ENCODE assay signal across 24 mouse cellular contexts in the genomic region with DNA sequence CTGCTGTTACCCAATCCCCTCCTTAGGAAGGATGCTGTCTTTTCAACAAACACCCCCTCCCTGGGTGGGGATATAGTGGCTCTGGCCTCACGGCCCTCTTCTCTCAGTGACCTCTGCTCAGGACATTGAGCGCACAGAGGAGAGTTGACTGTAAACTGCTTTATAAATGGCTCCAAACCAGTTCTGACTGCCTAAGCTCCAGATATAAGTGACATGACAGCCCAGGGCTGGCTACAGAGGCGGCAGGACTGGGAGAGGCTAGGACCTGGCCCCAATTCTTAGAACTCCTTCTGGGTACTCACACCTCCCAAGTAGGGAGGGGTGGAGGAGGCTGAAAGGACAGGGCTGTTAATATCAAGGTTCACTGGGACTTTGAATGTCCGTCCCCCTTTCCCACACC. TPM values are rescaled to one million over a fixed set of nuclear protein-coding genes. Genes with fewer than 3 reads are reported as not detected.
DNase-seq lines count a peak whose midpoint lies in the region; ATAC-seq and TF ChIP-seq lines count a peak whose summit lies in the region.
"Had no signal": no experiment of that assay in that cellular context is flagged by ENCODE, and none has a peak within 500 bp of the region (broad histone marks: within the 10 kb centered on the region; RNA-seq: fewer than 3 reads in every experiment).

No protein-coding gene starts in this region.

- WGBS in lung, embryonic 16.5 days: 49% methylated on average over 4 of the region's 4 CpGs
- WGBS in lung, adult 2 months: 52% methylated on average over 4 of the region's 4 CpGs
- WGBS in kidney, adult 2 months: 42% methylated on average over 4 of the region's 4 CpGs
- WGBS in thymus, adult 2 months: 86% methylated on average over 4 of the region's 4 CpGs

- 0 out of 2 replicates have a peak, but pooled peaks have one; percentile 9 for ATAC-seq in lung, embryonic 16.5 days (ENCODE audit: low read depth)
- ATAC-seq: activated CD4-positive, CD25-positive, alpha-beta regulatory T cell, adult 4 months had no signal

- H3K4me3 ChIP-seq in lung, embryonic 16.5 days (ENCODE audit: low read length): no peak overlapping the region
- H3K4me3 ChIP-seq in lung, adult 2 months (replicated peaks; ENCODE audit: extremely low read depth, low read depth, low read length): no peak overlapping the region
- H3K4me3 ChIP-seq in kidney, adult 2 months (ENCODE audit: insufficient read depth, low read depth, low read length): peak overlapping the region; percentile 63
- no peak overlapping the region for H3K4me3 ChIP-seq in thymus, adult 2 months (ENCODE audit: control insufficient read depth, insufficient read depth, low read length)
- H3K4me3 ChIP-seq: embryonic facial prominence, embryonic 12.5 days; forebrain, embryonic 12.5 days; gastrocnemius, adult 2 months; heart, embryonic 15.5 days; hindbrain, embryonic 15.5 days; lung, embryonic 15.5 days; midbrain, embryonic 13.5 days had no signal

- H3K27ac ChIP-seq in lung, embryonic 16.5 days (ENCODE audit: low read length): no peak overlapping the region
- H3K27ac ChIP-seq in kidney, adult 2 months (ENCODE audit: insufficient read depth, low read depth, low read length): peak overlapping the region; percentile 90
- H3K27ac ChIP-seq in thymus, adult 2 months (ENCODE audit: control insufficient read depth, insufficient read depth, low read length): no peak overlapping the region
- H3K27ac ChIP-seq: embryonic facial prominence, embryonic 12.5 days; forebrain, embryonic 12.5 days; gastrocnemius, adult 2 months; heart, embryonic 15.5 days; hindbrain, embryonic 15.5 days; lung, embryonic 15.5 days; midbrain, embryonic 13.5 days had no signal

- no peaks in the 10 kb centered on the region for H3K4me1 ChIP-seq in lung, embryonic 16.5 days (replicated peaks; ENCODE audit: control insufficient read depth, insufficient read depth, low read length)
- no peaks in the 10 kb centered on the region for H3K4me1 ChIP-seq in lung, adult 2 months (ENCODE audit: control insufficient read depth, insufficient read depth, low read length)
- H3K4me1 ChIP-seq in kidney, adult 2 months (ENCODE audit: control insufficient read depth, insufficient read depth, low read length): no peaks in the 10 kb centered on the region
- H3K4me1 ChIP-seq in thymus, adult 2 months (replicated peaks; ENCODE audit: control insufficient read depth, insufficient read depth, low read length): 0 out of 2 replicates have a peak, but pooled peaks cover 4% of the 10 kb centered on the region
- H3K4me1 ChIP-seq: embryonic facial prominence, embryonic 12.5 days; heart, embryonic 15.5 days; hindbrain, embryonic 15.5 days; lung, embryonic 15.5 days; midbrain, embryonic 13.5 days had no signal

- no peaks in the 10 kb centered on the region for H3K36me3 ChIP-seq in lung, embryonic 16.5 days (ENCODE audit: control insufficient read depth, insufficient read depth, low read length)
- no peaks in the 10 kb centered on the region for H3K36me3 ChIP-seq in kidney, adult 2 months (ENCODE audit: control insufficient read depth, insufficient read depth, low read length)
- H3K36me3 ChIP-seq in thymus, adult 2 months (ENCODE audit: control insufficient read depth, insufficient read depth, low read length): no peaks in the 10 kb centered on the region
- H3K36me3 ChIP-seq: embryonic facial prominence, embryonic 12.5 days; forebrain, embryonic 12.5 days; heart, embryonic 15.5 days; hindbrain, embryonic 15.5 days; lung, embryonic 15.5 days; midbrain, embryonic 13.5 days had no signal

- TF ChIP-seq POLR2A in lung, adult 2 months (IDR thresholded peaks at IDR 0.05; ENCODE audit: borderline replicate concordance, extremely low read depth, low read depth, low read length): no peak
- peak; percentile 16 for TF ChIP-seq POLR2A in kidney, adult 2 months (IDR thresholded peaks at IDR 0.05; ENCODE audit: low read depth, low read length)
- TF ChIP-seq POLR2A in thymus, adult 2 months (IDR thresholded peaks at IDR 0.05; ENCODE audit: control insufficient read depth, extremely low read depth, insufficient read depth, low read length, poor library complexity): no peak

- H3K27me3 ChIP-seq in lung, embryonic 16.5 days (ENCODE audit: control insufficient read depth, insufficient read depth, low read depth, low read length): no peaks in the 10 kb centered on the region; the same call in 1 of the 2 replicates
- no peaks in the 10 kb centered on the region for H3K27me3 ChIP-seq in kidney, adult 2 months (replicated peaks; ENCODE audit: control insufficient read depth, insufficient read depth, low read length)
- H3K27me3 ChIP-seq in thymus, adult 2 months (ENCODE audit: control insufficient read depth, insufficient read depth, low read length): no peaks in the 10 kb centered on the region
- H3K27me3 ChIP-seq: embryonic facial prominence, embryonic 12.5 days; forebrain, embryonic 12.5 days; hindbrain, embryonic 15.5 days; lung, embryonic 15.5 days; midbrain, embryonic 13.5 days had no signal

- H3K9me3 ChIP-seq in lung, embryonic 16.5 days (ENCODE audit: control insufficient read depth, low read length): no peaks in the 10 kb centered on the region
- H3K9me3 ChIP-seq: embryonic facial prominence, embryonic 12.5 days; forebrain, embryonic 12.5 days; heart, embryonic 15.5 days; hindbrain, embryonic 15.5 days; lung, embryonic 15.5 days; midbrain, embryonic 13.5 days had no signal

- DNase-seq in lung, adult 2 months: no peak
- peak; percentile 68 for DNase-seq in kidney, adult 2 months
- peak; percentile 61 for DNase-seq in kidney, adult 9 months
- DNase-seq in kidney, postnatal 25 days: peak; percentile 35 to 78
- DNase-seq in urinary bladder, adult 18-20 months (ENCODE audit: low spot score in 2 of 2): no peak
- no peak for DNase-seq in thymus, adult 2 months
- DNase-seq: adrenal gland, adult 8-10 months; cerebellum, adult 2 months; cerebellum, postnatal 25 days; gastrocnemius, adult 2 months; heart, postnatal 4 days had no signal

- H3K9ac ChIP-seq in lung, embryonic 16.5 days (ENCODE audit: low read length): no peak overlapping the region
- H3K9ac ChIP-seq: embryonic facial prominence, embryonic 12.5 days; forebrain, embryonic 12.5 days; heart, embryonic 15.5 days; hindbrain, embryonic 15.5 days; lung, embryonic 15.5 days; midbrain, embryonic 13.5 days had no signal

- no peak for TF ChIP-seq CTCF in lung, adult 2 months (IDR thresholded peaks at IDR 0.05; ENCODE audit: insufficient read depth, low read length)
- no peak for TF ChIP-seq CTCF in kidney, adult 2 months (conservative IDR thresholded peaks at IDR 0.05; ENCODE audit: insufficient read depth, insufficient read length, low read depth, low read length)
- TF ChIP-seq CTCF in thymus, adult 2 months (IDR thresholded peaks at IDR 0.05; ENCODE audit: borderline replicate concordance, control insufficient read depth, extremely low read depth, insufficient read depth, low read length, poor library complexity): no peak

- no peak overlapping the region for H3K4me2 ChIP-seq in lung, embryonic 16.5 days (ENCODE audit: low read depth, low read length)
- H3K4me2 ChIP-seq: embryonic facial prominence, embryonic 12.5 days; forebrain, embryonic 12.5 days; heart, embryonic 15.5 days; hindbrain, embryonic 15.5 days; liver, embryonic 11.5 days; lung, embryonic 15.5 days; midbrain, embryonic 13.5 days had no signal

RNA-seq across cellular contexts. Expression of gene Bsnd, which starts 1.5 kb away (rescaled TPM):
- not detected in 2 replicates for polyA plus RNA-seq in lung, embryonic 16.5 days (2015; fragmentation: Nextera tagmentation; extraction: Ambion mirVana)
- polyA plus RNA-seq in lung, adult 2 months (2012; rRNA removed): not detected in 2 replicates
- 73.6 and 78.1 TPM in 2 replicates for polyA plus RNA-seq in kidney, adult 2 months (2012; rRNA removed)
- 0.10 and 0.28 TPM in 2 replicates for polyA plus RNA-seq in thymus, adult 2 months (2012; rRNA removed)
- polyA plus RNA-seq: activated CD4-positive, CD25-positive, alpha-beta regulatory T cell, adult 4 months; C2C12; embryonic facial prominence, embryonic 12.5 days; forebrain, embryonic 12.5 days; heart, embryonic 15.5 days; intestine, embryonic 14.5 days; limb, embryonic 11.5 days; liver, embryonic 11.5 days; lung, embryonic 15.5 days; midbrain, embryonic 13.5 days; neural tube, embryonic 11.5 days had no signal

RNA-seq across cellular contexts. Expression of gene Pcsk9, which starts 26.5 kb away (rescaled TPM):
- 1.3 and 2.7 TPM in 2 replicates for polyA plus RNA-seq in lung, embryonic 16.5 days (2015; fragmentation: Nextera tagmentation; extraction: Ambion mirVana)
- polyA plus RNA-seq in lung, adult 2 months (2012; rRNA removed): 0.10 and 0.39 TPM in 2 replicates
- 5.8 and 6.0 TPM in 2 replicates for polyA plus RNA-seq in kidney, adult 2 months (2012; rRNA removed)
- polyA plus RNA-seq in thymus, adult 2 months (2012; rRNA removed): 1.1 and 1.7 TPM in 2 replicates
- polyA plus RNA-seq: activated CD4-positive, CD25-positive, alpha-beta regulatory T cell, adult 4 months had no signal

Comparison
In these comparisons a context has a peak if more than half of its experiments do, and no peak if none do; other contexts are left out.
1. DNase-seq: peak in kidney, adult 2 months (single experiment), kidney, adult 9 months (single experiment) and kidney, postnatal 25 days (2 of 2); none in lung, adult 2 months (single experiment), urinary bladder, adult 18-20 months (0 of 2) and thymus, adult 2 months (single experiment).
2. RNA of gene Bsnd, which starts 1.5 kb away (polyA plus RNA-seq): 73.6 to 78.1 TPM in kidney, adult 2 months; 0.10 to 0.28 TPM in thymus, adult 2 months, not detected in lung, adult 2 months and not detected in lung, embryonic 16.5 days; every median in the first group is over 10 times any median in the second.